Mouse (Mus musculus) right cerebral cortex, adult 18-20 months (tissue): ENCODE data around the gene Myt1l.

Experiments used
- DNase-seq: peaks from one replicate; pipeline ENCODE4 v3.0.0; 2022; ENCODE audit warnings: mixed read lengths

Myt1l gene

DNA sequence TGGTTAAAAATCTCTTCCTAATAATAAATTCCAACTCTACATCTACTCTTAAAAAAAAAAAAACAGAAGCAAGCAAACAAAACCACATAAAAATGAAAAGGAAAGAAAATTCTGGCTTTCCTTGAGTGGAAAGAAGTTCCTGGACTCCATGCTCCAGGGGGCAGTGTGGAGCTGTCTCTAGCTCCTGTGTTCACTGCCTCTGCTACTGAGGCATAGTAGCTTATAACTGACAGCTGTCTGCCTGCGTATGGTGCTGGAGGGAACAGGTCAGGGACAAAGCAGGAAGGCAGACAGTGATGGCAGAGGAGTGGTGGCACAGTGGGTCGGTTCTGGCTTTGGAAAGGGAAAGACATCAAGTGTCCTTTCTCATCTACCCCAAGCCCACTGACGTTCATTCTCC lies 398.7 kb downstream of the Myt1l start:
- DNase-seq = peak; percentile 43

- no peak for DNase-seq
These were observed 402.4 kb downstream of the Myt1l start for GRCm38 (mm10) chr12:29930591-29930990.

GRCm38 (mm10) chr12:29932951-29933350 lies 404.8 kb downstream of the Myt1l start:
- peak; percentile 43 for DNase-seq

DNA sequence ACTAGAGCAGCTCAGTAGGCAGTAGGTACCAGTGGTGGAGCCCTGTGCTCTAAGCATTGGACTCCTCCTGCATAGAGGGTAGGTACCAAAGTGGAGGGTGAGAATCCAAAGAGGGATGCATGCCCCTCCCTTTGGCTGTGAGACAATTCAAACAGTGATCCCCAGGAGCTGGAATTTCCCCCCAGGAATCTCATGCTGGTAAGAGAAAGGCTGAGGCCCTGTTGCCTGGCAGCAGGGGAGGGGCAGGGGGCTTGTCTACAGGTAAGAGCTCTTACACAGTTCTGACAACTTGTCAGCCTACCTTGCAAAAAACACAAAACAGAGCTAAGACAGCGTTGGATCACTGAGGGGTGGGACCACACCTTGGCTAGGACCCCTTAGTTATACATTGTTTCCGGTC lies 405.3 kb downstream of the Myt1l start:
- no peak for DNase-seq

DNA sequence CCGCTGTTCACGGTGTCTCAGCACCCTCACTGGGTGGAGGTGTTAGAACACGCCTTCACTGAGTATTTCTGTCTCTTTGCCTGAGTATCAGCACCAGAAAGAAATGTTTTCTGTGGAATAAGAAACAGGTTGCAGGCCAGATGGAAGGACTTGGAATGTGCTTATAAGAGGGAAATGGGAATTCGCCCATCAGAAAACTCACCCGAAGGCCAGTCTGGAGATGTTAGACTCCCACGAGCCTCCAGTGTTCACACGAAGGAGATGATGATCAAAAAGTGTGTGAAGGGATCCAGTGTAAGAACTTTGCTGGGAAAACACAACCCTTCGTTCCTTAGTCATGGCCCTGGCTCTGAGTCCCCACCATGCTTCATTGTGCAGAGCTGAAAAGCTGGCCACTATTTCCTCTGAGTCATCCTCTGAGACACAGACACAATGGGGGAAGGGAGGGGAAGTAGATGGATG lies 406.0 kb downstream of the Myt1l start:
- DNase-seq = peak; percentile 84

DNA sequence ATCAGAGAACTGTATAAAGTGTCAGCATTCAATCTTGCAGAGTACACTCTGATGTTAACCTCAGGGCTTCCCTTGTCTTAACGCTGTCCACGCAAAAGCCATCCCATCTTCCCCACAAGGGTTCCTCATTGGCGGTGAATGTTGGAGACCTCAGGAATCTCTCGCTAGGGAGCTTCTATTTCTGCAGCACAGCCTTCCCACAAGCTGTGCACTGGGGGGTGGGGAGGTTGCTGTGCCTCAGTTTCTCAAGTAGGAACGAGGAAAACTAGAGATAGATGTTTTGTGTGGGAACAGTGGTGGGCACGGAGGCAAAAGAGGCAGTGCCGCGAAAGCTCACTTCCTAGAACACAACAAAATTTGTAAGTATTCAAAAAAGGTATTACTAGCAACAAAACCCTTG lies 409.1 kb downstream of the Myt1l start, which contains the start of gene Pxdn:
Gene Pxdn (plus strand): TSS at position 301 of the 400 bp plus-strand sequence.
- DNase-seq = no peak

DNA sequence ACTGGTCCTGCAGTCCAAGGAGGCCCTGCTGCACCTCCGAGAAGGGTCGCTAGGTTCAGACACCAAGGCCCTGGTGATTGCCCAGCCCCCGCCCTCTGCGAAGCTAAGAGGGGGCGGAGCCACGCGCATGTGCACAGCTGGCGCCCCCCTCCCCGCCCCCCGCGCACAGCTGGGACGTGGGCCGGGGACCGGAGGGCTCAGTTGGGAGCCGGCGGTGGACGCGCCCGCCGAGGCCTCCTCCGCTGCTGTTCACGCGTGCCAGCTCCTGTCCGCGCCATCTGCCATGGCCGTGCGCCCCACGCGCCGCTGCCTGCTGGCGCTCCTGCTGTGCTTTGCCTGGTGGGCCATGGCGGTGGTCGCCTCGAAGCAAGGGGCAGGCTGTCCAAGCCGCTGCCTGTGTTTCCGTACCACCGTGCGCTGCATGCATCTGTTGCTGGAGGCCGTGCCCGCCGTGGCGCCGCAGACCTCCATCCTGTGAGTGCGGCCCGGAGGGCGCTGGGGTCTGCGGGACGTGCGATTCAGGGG lies 409.7 kb downstream of the Myt1l start:
- DNase-seq = peak; percentile 71

- peak; percentile 56 for DNase-seq
These were observed 410.3 kb downstream of the Myt1l start for GRCm38 (mm10) chr12:29938376-29939041.

- DNase-seq = peak; percentile 30
These were observed 411.1 kb downstream of the Myt1l start for GRCm38 (mm10) chr12:29939261-29939671.

GRCm38 (mm10) chr12:29942435-29942834 lies 414.3 kb downstream of the Myt1l start:
- DNase-seq = no peak

- no peak for DNase-seq
These were observed 416.5 kb downstream of the Myt1l start for GRCm38 (mm10) chr12:29944650-29945049.

DNA sequence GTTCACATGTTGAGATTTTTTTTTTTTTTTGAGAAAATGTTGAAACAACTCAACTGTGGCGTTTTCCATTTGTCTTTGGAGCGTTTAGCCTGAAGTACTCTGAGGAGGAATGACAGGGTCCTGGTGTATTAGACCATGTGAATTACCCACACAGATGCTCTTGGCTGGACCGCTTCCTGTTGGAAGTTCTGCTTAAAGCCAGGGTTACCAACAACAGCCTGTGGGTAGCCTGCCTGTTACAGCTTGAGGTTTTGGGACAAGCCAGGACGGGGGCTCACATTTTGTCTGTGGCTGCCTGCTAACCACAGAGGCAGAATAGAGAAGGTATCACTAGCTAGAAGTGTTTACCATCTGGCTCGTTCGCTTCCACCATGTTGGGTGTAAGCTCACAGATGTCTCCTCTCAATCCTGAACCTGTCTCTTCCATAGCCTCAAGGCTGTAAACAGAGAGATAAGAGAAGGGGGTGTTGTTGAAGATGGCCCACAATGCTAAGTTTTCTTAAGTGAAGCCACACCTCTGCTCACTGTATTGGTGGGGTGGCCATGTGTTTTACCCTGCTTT lies 417.1 kb downstream of the Myt1l start:
- no peak for DNase-seq

- no peak for DNase-seq
These were observed 422.9 kb downstream of the Myt1l start for GRCm38 (mm10) chr12:29951043-29951442.

GRCm38 (mm10) chr12:29951485-29951884 lies 423.3 kb downstream of the Myt1l start:
- DNase-seq = no peak

DNA sequence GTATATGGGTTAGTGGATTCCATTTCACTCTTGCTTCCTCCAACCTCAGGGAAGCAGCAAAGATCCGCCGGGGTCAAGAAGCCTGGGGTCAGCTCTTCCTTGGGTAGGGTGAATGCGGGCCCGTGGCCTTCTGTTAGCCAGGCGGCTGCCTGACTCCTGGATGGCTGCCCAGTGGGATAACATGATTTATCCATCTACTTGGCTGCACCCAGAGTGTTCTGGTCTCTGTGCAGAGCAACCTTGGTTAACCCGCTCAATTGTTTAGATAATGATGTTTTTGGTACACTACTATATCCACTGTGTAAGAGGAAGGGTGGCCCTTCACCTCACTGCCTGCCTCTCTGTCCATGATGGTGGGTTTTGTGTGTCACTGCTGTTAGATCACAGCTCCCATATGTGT lies 423.9 kb downstream of the Myt1l start:
- DNase-seq = no peak

DNA sequence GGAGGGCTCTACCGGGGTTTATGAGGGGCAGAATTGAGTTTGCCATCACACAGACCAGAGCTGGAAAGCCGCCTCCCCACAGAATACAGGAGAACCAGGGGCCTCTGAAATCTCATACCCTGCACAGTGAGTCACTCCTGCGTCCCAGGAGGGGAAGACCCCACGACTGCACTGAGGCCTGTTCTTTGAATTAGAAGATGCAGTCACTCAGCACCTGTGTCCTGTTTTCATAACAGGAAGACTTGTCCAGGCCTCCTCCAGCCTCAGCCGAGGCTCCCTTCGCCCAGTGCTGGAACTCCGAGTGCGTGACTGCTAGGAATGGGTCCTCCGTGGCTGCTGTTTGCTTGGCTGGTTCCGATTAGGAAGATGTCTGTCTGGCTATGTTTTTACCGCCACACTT lies 425.8 kb downstream of the Myt1l start:
- no peak for DNase-seq

DNA sequence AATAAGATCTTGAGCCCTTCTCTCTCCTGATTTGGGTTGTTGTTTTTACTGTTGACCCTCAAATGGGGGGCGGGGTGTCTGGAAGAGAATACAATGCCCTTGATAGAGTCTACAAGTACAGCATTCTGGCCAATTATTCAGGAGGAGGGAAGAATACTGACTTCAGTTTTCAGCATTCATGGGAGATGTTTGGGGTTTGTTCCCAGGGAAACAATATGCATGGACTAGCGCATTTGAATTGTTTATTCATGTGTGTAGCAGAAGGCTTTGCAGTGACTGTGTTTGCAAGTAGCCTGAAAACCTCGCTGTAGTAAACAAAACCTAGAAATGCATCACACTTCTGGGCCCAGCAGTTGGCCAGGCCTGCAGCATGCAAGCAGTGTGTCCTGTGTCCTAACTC lies 426.3 kb downstream of the Myt1l start:
- no peak for DNase-seq

GRCm38 (mm10) chr12:29956969-29957368 lies 428.8 kb downstream of the Myt1l start:
- DNase-seq = no peak

- no peak for DNase-seq
These were observed 430.5 kb downstream of the Myt1l start for GRCm38 (mm10) chr12:29958637-29959036.

DNA sequence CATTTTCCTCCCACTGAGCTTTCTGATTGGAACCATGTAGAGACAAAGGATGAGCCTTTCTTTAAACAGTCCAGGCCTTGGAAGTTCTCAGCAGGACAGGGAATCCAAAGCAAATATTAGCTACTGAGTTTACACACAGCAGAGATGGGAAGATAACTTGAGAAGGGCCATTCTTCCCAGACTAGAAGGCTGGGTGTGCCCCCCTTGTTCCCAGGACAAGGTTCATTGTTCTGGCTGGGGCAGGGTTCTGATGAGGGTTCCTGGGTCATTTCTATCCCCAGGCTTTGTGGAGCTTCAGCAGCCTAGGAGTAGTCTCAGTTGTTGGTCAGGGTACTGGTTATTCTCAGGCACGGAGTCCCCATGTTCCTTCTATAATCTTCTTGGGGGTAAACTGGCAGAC lies 432.9 kb downstream of the Myt1l start:
- no peak for DNase-seq

GRCm38 (mm10) chr12:29965016-29965415 lies 436.8 kb downstream of the Myt1l start:
- no peak for DNase-seq

DNA sequence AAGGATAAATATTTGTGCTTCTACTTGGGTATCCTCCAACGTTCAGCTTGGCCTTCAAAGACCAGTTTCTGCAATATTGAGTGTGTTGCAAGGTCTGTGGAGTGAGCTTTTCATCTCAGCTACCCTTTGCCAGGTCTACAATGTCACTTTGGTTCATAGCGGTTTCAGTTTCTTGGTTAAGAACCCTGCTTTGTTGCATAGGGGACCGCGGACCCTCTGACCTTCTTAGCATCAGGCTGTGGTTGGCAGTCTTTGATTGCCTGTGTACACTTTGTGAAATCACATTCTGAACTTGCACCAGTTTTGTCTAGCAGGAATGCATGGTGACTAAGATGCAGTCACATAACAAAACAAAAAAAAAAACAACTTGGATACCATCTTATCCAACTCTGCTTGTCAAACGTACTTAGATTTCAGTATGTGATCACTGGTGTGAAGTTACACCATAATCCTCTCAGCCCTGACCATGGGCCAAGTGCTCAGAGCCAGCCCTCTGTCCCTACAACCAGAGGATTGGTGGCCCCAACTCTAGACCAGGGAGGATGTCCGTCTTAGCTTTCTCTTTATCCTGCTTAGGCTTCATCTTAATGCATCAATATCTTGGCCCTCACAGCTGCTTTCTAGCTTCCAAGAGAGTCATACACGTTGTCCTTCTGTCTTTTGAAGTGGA lies 443.7 kb downstream of the Myt1l start:
- DNase-seq = no peak

- DNase-seq = no peak
These were observed 444.3 kb downstream of the Myt1l start for GRCm38 (mm10) chr12:29972533-29972932.
